Mouse (Mus musculus): ENCODE data around the gene Col6a5. TPM values are rescaled to one million over a fixed set of nuclear protein-coding genes. Genes with fewer than 3 reads are reported as not detected.

Gene Col6a5
- 4.1 and 6.3 TPM in 2 replicates for polyA plus RNA-seq (2012; rRNA removed)

- Histone ChIP-seq H3K27ac (ENCODE audit: control insufficient read depth, insufficient read depth, low read depth, low read length) (no peak within 1 kb of the TSS), H3K4me1 (ENCODE audit: control insufficient read depth, insufficient read depth, low read length) (peaks cover 3% of the 10 kb centered on the region; the same call in 1 of the 2 replicates), H3K36me3 (ENCODE audit: control insufficient read depth, insufficient read depth, low read length) (no peaks in the 10 kb centered on the region), H3K27me3 (ENCODE audit: control insufficient read depth, insufficient read depth, low read length) (no peaks in the 10 kb centered on the region), H3K4me3 (ENCODE audit: control insufficient read depth, low read depth, low read length) (no peak within 1 kb of the TSS)
- TF ChIP-seq POLR2A (IDR thresholded peaks at IDR 0.05; ENCODE audit: control insufficient read depth, low read depth, low read length) (no peak), CTCF (IDR thresholded peaks at IDR 0.05; ENCODE audit: control insufficient read depth, insufficient read depth, insufficient replicate concordance, low read depth, low read length) (no peak)
These were observed at the start of gene Col6a5 for GRCm38 (mm10) chr9:105960533-105960932. Col6a5 (minus strand) TSS chr9:105960643.

- TF ChIP-seq CTCF (IDR thresholded peaks at IDR 0.05; ENCODE audit: control insufficient read depth, insufficient read depth, insufficient replicate concordance, low read depth, low read length): no peak
- no peak for TF ChIP-seq POLR2A (IDR thresholded peaks at IDR 0.05; ENCODE audit: control insufficient read depth, low read depth, low read length)
- Histone ChIP-seq H3K4me1 (ENCODE audit: control insufficient read depth, insufficient read depth, low read length) (peaks cover 3% of the 10 kb centered on the region), H3K27me3 (ENCODE audit: control insufficient read depth, insufficient read depth, low read length) (no peaks in the 10 kb centered on the region), H3K4me3 (ENCODE audit: control insufficient read depth, low read depth, low read length) (no peak overlapping the region), H3K36me3 (ENCODE audit: control insufficient read depth, insufficient read depth, low read length) (no peaks in the 10 kb centered on the region), H3K27ac (ENCODE audit: control insufficient read depth, insufficient read depth, low read depth, low read length) (no peak overlapping the region)
These were observed 37.5 kb upstream of the Col6a5 start for GRCm38 (mm10) chr9:105997955-105998354.

- H3K4me1 ChIP-seq (ENCODE audit: control insufficient read depth, insufficient read depth, low read length): no peaks in the 10 kb centered on the region
- H3K27me3 ChIP-seq (ENCODE audit: control insufficient read depth, insufficient read depth, low read length): no peaks in the 10 kb centered on the region
- TF ChIP-seq CTCF (IDR thresholded peaks at IDR 0.05; ENCODE audit: control insufficient read depth, insufficient read depth, insufficient replicate concordance, low read depth, low read length) (no peak), POLR2A (IDR thresholded peaks at IDR 0.05; ENCODE audit: control insufficient read depth, low read depth, low read length) (no peak)
These were observed 32.0 kb upstream of the Col6a5 start for GRCm38 (mm10) chr9:105992425-105992824.

GRCm38 (mm10) chr9:105990099-105990498, 29.7 kb upstream of the Col6a5 start:
- TF ChIP-seq POLR2A (IDR thresholded peaks at IDR 0.05; ENCODE audit: control insufficient read depth, low read depth, low read length): no peak
- TF ChIP-seq CTCF (IDR thresholded peaks at IDR 0.05; ENCODE audit: control insufficient read depth, insufficient read depth, insufficient replicate concordance, low read depth, low read length): no peak
- Histone ChIP-seq H3K4me3 (ENCODE audit: control insufficient read depth, low read depth, low read length) (no peak overlapping the region), H3K36me3 (ENCODE audit: control insufficient read depth, insufficient read depth, low read length) (no peaks in the 10 kb centered on the region), H3K27ac (ENCODE audit: control insufficient read depth, insufficient read depth, low read depth, low read length) (no peak overlapping the region), H3K4me1 (ENCODE audit: control insufficient read depth, insufficient read depth, low read length) (no peaks in the 10 kb centered on the region), H3K27me3 (ENCODE audit: control insufficient read depth, insufficient read depth, low read length) (no peaks in the 10 kb centered on the region)

More at GRCm38 (mm10) chr9:105992425-105992824, 32.0 kb upstream of the Col6a5 start:
- Histone ChIP-seq H3K27ac (ENCODE audit: control insufficient read depth, insufficient read depth, low read depth, low read length) (no peak overlapping the region), H3K4me3 (ENCODE audit: control insufficient read depth, low read depth, low read length) (no peak overlapping the region), H3K36me3 (ENCODE audit: control insufficient read depth, insufficient read depth, low read length) (no peaks in the 10 kb centered on the region)

- H3K27me3 ChIP-seq (ENCODE audit: control insufficient read depth, insufficient read depth, low read length): no peaks in the 10 kb centered on the region
- no peak overlapping the region for H3K4me3 ChIP-seq (ENCODE audit: control insufficient read depth, low read depth, low read length)
- no peaks in the 10 kb centered on the region for H3K36me3 ChIP-seq (ENCODE audit: control insufficient read depth, insufficient read depth, low read length)
- no peak overlapping the region for H3K27ac ChIP-seq (ENCODE audit: control insufficient read depth, insufficient read depth, low read depth, low read length)
- TF ChIP-seq CTCF (IDR thresholded peaks at IDR 0.05; ENCODE audit: control insufficient read depth, insufficient read depth, insufficient replicate concordance, low read depth, low read length) (no peak), POLR2A (IDR thresholded peaks at IDR 0.05; ENCODE audit: control insufficient read depth, low read depth, low read length) (no peak)
- no peaks in the 10 kb centered on the region for H3K4me1 ChIP-seq (ENCODE audit: control insufficient read depth, insufficient read depth, low read length)
These were observed 29.0 kb upstream of the Col6a5 start for GRCm38 (mm10) chr9:105989468-105989867.

- no peak for TF ChIP-seq POLR2A (IDR thresholded peaks at IDR 0.05; ENCODE audit: control insufficient read depth, low read depth, low read length)
- TF ChIP-seq CTCF (IDR thresholded peaks at IDR 0.05; ENCODE audit: control insufficient read depth, insufficient read depth, insufficient replicate concordance, low read depth, low read length): no peak
- no peaks in the 10 kb centered on the region for H3K4me1 ChIP-seq (ENCODE audit: control insufficient read depth, insufficient read depth, low read length)
- H3K27ac ChIP-seq (ENCODE audit: control insufficient read depth, insufficient read depth, low read depth, low read length): no peak overlapping the region
- H3K4me3 ChIP-seq (ENCODE audit: control insufficient read depth, low read depth, low read length): no peak overlapping the region
- H3K27me3 ChIP-seq (ENCODE audit: control insufficient read depth, insufficient read depth, low read length): no peaks in the 10 kb centered on the region
- no peaks in the 10 kb centered on the region for H3K36me3 ChIP-seq (ENCODE audit: control insufficient read depth, insufficient read depth, low read length)
These were observed 27.7 kb upstream of the Col6a5 start for GRCm38 (mm10) chr9:105988096-105988495.

GRCm38 (mm10) chr9:105984931-105985519, 24.6 kb upstream of the Col6a5 start:
- no peaks in the 10 kb centered on the region for H3K36me3 ChIP-seq (ENCODE audit: control insufficient read depth, insufficient read depth, low read length)
- TF ChIP-seq CTCF (IDR thresholded peaks at IDR 0.05; ENCODE audit: control insufficient read depth, insufficient read depth, insufficient replicate concordance, low read depth, low read length): no peak
- no peak for TF ChIP-seq POLR2A (IDR thresholded peaks at IDR 0.05; ENCODE audit: control insufficient read depth, low read depth, low read length)
- no peaks in the 10 kb centered on the region for H3K4me1 ChIP-seq (ENCODE audit: control insufficient read depth, insufficient read depth, low read length)
- H3K27ac ChIP-seq (ENCODE audit: control insufficient read depth, insufficient read depth, low read depth, low read length): no peak overlapping the region
- no peak overlapping the region for H3K4me3 ChIP-seq (ENCODE audit: control insufficient read depth, low read depth, low read length)
- no peaks in the 10 kb centered on the region for H3K27me3 ChIP-seq (ENCODE audit: control insufficient read depth, insufficient read depth, low read length)
